Mouse (Mus musculus): ENCODE measurements at regions not wholly inside any gene's neighbourhood (a gene's known extent, or its start where the extent isn't known, plus 50 kb on each side); places are given as distances from the start of the nearest gene placed in this dataset.

GRCm38 (mm10) chr9:84356167-84356566, 431.2 kb downstream of the Bckdhb start:
- TF ChIP-seq POLR2A (IDR thresholded peaks at IDR 0.05; ENCODE audit: low read depth, low read length) (no peak), EP300 (IDR thresholded peaks at IDR 0.05; ENCODE audit: low read length) (no peak), CHD2 (IDR thresholded peaks at IDR 0.05; ENCODE audit: low read length) (no peak), UBTF (IDR thresholded peaks at IDR 0.05; ENCODE audit: low read depth, low read length) (no peak), GABPA (IDR thresholded peaks at IDR 0.05; ENCODE audit: insufficient replicate concordance, low read depth, low read length) (no peak), MAFK (IDR thresholded peaks at IDR 0.05; ENCODE audit: insufficient replicate concordance, low read length) (no peak), ETS1 (conservative IDR thresholded peaks at IDR 0.05; ENCODE audit: low read depth, low read length) (no peak), CTCF (conservative IDR thresholded peaks at IDR 0.05 in 1 of 2, IDR thresholded peaks at IDR 0.05 in 1 of 2; ENCODE audit: low read depth in 2 of 2, low read length in 2 of 2) (no peak), NELFE (IDR thresholded peaks at IDR 0.05; ENCODE audit: low read depth, low read length) (no peak), MAX (IDR thresholded peaks at IDR 0.05; ENCODE audit: low read length) (no peak), MXI1 (IDR thresholded peaks at IDR 0.05; ENCODE audit: low read depth, low read length) (no peak)

Data from CH12.LX (cell line).